Mouse (Mus musculus) lung, postnatal 4 days (tissue): ENCODE data around the gene Opalin.

Experiments
- DNase-seq, 2 experiments: peaks; one replicate each; pipeline ENCODE4 v3.0.0; 2021

The Opalin gene

DNA sequence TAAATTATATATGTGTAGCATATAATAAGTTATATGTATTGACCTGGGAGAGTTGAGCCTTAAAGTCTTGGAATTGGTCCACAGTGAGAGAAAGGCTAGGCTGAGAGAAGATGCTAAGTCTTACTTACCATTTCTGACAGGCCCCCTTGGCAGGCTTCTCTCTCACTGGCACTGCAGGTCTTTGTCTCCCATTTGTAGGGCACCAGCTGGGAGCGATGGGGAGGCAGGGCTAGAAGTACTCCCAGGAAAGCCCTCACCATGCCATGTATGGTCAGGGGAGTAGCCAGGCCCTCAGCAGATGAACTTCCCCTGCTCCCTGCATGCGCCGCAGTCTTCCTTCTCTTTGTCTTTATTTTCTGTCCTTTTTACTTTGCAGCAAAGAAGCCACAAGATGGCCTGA is at the start of gene Opalin:
Gene Opalin (minus strand): TSS at position 208 of the 400 bp plus-strand sequence.
- no peak for DNase-seq

DNA sequence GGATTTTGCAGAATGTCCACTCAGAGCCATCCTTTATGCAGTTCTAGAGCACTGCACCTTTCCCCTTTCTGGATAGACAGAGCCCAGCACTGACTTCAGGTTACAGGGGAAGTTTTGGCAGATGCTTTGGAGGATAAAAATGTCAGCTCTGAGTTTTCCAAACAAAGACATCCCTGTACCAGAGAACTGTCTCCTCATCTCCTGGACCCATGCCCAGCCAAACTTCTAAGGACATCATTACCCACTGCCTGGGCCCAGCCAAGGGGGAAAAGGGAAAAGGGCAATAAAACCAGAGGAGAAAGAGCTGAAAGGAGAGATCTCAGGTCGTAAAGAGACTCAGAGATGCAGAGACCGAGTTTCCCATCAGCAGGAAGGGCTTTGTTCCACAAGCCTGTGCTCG is 46.1 kb upstream of the Opalin start:
- no peak for DNase-seq

DNA sequence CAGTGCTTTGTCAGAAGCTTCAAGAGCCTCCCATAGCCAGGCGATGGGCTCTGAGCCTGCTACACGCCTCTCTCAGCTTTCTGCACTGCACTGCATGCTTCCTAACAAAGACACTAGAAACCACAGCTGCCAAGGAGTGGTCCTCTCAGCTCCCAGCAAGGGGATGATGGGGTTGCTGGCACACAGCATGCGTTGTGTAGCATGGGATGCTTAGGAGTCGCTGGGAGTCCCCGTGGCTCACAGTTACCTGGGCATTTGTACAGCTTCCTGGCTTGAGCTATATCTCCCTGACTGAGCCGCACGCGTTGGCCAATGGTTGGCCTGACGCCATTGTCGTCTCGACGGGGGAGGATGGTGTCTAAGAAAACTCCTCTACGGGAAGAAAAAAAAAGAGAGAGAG is 43.0 kb upstream of the Opalin start:
- no peak for DNase-seq

DNA sequence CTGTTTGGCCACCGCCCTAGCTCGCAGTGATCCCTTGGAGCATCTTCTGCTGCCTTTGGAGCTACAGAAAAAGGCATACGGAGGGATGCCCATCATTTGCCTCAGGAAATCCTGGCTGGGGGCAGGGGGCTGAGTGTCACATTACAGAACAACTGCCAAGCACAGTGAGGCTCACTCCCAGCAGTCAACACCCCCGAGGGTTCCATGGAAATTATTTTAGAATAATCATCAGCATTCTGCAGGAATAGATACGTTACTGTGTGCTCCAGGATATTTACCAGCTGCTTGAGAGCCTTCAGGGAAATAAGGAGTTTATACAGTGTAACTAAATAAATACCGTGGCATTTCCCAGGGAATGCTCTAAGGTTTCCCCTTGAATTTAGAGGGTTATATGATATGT is 41.4 kb upstream of the Opalin start:
- peak in 1 of 2 experiments; percentile 39 for DNase-seq

DNA sequence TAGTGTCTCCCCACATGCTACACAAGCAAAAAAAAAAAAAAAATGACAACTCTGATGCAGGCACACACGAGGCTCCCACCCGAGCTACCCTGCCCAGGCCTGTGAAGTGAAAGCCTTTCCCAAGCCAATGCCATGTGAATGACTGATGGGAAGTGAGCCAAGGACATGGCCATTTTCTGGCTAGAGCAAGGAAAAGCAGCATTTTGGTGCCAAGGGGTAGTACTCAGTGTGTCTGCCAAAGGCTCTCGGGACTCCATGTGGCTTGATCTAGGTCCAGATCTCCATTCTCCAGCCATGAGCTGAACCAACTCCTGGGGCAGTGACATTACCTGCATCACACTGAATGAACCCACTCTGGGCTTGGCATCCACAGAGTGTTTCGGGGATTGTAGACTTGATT is 40.4 kb upstream of the Opalin start:
- DNase-seq, result no peak

DNA sequence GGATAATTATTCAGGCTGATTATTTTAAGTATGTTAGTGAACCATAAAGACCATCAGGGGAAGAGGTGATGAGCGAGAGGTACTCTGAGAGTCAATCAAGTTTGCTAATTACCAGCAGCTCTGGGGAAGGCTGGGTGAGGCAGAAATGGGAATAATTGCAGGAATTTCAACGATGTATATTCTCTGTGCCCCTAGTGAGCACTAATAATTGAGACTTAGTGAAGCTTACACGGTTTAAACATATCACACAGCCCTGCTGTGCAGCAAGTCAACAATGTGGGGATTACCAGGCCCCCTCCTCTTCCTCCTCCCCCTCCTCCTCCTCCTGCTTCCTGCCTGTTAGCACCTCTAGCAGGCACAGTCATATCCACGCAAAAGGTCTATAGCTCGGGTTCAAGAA is 37.7 kb upstream of the Opalin start:
- DNase-seq, result no peak

DNA sequence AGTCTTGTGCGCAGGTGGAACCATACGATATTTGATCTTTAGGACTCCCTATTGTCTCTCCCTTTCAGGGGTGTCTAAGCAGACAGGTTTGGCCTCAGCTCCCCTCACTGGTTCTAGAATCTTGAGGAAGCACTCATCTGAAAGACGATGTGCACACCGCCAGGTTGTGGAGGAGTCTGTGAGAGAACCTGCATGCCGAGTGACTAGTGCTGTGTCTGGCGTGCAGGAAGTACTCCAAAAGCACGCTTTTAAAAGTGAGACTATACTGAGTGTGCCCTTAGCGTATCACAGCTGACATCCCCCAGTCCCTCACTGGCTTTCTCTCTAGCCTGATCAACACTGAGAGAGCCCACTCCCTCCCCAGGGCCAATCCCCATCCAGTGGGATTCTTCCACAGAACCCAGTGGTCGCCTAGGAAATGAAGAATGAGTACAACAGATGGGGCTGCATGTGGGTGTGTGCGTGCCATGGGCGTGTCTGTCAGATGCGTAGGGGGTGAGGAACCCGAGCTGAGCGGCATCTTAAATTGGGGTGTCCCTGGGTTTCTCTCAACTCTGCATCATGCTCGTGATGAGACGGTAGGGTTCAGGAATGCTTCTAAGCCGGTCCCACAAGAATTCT is 37.1 kb upstream of the Opalin start:
- DNase-seq, result no peak

DNA sequence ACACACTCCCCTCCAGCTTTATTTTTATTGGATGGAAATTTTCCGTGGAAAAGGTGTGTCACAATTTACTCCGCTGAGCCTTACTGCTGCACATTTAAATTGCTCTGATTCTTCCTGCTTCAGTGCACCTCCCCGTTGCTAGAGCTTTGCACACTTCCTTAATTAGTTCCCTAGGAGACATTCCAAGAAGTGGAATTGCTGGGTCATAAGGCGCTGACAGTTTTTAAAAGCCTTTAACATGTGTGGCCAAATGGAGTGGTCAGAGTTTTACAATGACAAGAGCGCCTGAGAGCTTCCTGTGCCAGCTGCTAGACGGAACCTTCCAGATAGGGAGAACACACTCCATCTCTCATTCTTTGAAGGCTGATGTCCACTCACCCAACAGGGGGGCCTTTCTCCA is 35.7 kb upstream of the Opalin start:
- DNase-seq, result no peak

DNA sequence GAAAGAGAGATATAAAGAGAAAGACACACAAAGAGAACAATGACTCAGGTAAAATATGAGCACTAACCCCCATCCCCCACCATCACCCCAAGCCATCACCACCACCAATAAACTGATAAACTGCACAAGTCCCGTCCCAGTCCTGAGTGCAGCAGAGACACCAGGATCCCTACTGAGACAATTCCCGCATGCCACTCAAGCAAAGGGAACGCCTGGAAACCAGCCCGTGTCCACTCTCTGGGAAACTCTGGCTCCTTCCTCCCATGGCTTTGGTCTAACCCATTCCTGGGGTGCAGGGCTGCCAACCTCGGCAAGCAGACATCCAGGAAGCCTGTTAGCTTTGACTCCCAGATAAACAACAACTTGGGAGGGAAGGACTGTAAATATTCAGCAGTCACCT is 33.1 kb upstream of the Opalin start:
- DNase-seq, result no peak

DNA sequence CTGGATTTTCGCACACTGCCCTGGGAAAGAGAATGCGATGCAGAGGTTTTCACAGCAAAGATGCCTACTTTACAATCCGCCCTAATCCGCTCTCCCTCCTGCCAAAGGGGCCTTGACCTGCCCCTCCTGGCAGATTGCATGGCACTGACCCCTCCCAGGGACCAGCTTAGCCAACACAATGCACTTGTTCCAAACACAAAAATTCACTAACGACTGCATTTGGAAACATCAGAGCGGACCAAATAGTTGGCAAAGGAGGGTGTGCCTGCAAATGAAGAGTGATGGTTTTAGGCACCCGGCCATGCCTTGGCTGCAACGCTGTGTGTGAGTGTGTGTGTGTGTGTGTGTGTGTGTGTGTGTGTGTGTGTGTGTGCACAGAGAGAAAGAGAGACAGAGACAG is 32.6 kb upstream of the Opalin start:
- peak in 1 of 2 experiments; percentile 47 for DNase-seq

DNA sequence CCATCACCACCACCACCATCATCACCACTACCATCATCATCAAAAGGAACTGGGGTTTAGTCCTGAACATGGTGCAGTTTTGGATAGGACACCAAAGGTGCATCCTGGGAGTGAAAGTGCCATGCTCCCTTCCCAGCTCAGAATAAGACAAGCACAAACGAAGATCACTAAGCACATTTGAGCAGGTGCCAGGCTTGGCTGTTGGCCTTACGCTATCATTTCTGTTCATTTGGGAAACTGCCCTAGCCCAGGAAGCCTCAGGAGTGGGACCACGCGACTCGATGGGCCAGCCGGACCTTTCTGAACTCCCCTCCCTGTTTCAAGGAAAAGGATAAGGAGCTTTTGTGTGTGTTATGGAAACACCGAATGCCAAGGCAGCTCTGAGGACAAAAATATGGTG is 31.8 kb upstream of the Opalin start:
- DNase-seq, result no peak

DNA sequence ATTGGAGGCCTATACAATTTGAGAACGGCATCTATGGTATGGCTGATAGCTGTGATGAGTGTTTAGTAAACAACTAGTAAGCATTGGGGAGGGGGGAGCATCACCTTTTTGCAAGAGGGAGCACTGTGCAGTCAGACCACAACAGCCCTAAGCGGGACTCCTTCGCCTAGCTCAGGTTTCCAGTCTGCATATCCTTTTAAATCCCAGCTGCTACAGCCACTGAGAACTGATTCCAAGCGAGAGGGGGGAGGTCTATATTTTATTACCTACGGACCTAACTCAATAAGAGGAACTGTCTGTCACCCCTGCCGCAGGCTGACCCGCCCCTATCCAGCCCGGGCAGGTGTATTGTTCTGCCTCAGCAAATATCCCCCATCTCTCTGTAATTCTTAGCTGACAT is 30.6 kb upstream of the Opalin start:
- no peak for DNase-seq

DNA sequence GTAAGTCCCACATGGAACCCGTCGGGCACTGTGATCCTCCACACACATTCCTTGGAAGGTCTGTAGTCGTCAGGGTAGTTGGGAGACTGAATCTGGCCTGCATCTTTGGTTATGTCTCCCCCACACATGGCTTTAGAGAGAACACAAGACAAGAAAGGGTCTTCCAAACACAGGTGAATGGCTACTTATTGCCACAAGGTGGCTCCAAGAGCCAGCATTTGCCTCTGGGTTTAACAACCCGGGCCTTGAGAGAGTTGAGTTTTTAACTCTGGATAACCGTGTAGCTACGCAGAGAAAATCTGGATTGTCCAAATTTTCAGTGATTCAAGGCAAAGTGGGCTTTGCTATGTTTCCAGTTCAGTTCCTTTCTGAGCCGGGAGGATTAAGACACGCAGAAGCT is 28.0 kb upstream of the Opalin start:
- DNase-seq, result no peak

DNA sequence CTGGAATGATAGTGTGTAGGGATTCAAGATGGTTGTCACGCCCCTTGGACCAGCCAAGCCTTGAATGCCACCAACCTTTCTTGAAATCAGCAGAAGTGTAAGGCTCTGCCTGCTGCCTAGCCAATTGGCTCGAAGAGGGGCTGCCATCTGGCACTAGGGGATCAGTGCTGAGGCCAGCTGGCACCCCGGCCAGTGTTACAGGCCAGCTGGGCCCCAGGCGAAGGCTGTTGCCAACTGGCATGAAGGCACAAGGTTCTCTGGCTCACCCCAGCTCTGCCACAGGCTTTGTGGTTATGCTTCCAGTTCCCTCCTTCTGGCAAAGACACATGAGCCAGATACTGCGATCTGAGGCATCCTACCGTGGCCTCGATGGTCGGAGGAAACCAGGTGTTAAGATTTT is 24.5 kb upstream of the Opalin start:
- no peak for DNase-seq

DNA sequence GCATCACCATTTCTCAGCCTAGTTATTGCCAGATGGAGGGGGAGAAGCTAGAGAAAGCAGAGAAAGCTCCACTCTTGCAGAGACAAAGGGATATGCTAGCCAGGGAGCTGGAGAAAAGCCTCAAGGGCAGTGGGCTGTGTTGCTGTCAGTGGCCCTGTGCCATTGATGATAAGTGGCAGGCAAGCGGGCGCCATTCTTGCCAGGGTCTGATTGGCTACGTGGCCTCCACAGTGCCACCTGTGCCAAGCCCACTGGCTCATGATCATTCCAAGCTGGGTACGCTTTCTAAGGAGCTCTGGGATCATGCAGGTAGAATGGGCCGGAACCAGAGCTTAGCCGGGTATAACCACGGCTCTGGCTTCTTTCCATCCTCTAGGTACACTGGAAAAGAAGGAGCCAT is 23.9 kb upstream of the Opalin start:
- DNase-seq, result no peak

DNA sequence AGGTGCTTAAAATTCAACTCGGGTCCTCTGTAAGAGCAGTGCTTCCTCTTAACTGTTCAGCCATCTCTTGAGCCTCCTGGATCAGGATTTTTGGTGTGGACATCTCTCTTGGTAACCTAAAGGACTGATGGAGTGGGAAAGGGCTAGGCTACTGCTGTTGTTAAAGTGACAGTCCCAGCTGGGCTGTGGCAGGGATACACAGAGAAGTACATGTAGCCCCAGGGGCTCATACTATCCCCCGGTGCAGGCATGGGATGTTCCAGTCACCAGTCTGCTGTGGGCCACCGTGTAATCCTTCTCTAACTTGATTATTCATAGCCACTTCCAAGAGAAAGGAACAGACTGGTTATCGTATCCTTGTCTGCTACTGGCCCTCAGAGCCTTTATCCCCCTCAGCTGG is 20.1 kb upstream of the Opalin start:
- no peak for DNase-seq

DNA sequence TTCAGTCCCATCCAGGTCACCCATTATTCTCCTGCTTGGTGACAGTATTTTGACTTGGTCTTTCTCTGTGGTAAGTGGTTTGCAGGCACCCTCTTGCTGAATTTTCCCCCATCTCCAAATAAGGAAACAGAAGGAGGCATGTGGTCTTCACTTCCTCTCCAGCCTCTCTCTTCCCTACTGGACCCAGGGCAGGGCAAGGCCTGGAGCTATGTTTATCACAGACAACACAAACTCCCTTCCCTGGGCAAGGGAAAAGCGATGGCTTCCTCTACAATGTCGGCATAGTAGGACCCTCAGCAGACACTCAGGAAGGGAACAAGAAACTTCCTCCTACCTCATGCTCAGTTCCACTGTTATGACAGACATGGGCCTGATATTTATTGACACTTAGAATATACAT is 15.0 kb upstream of the Opalin start:
- no peak for DNase-seq

DNA sequence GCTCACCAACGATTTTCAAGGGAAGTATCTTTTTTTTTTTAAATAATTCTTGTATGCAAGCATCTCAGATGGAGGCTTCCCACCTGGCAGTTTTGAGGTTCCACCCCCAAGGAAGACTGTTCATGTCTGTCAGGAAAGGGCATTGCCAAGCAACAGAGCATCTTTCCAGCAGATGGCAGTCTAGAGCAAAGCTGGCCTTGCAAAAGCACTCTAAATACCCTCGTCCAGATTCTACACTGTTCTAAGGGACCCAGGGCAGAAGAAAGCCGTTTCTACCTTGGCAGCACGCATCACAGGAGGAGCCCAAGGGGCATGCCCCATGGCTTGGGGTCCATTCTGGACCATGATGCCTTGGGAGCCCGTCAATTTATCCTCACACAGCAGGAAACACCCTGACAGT is 12.9 kb upstream of the Opalin start:
- DNase-seq, result peak in 1 of 2 experiments; percentile 59

DNA sequence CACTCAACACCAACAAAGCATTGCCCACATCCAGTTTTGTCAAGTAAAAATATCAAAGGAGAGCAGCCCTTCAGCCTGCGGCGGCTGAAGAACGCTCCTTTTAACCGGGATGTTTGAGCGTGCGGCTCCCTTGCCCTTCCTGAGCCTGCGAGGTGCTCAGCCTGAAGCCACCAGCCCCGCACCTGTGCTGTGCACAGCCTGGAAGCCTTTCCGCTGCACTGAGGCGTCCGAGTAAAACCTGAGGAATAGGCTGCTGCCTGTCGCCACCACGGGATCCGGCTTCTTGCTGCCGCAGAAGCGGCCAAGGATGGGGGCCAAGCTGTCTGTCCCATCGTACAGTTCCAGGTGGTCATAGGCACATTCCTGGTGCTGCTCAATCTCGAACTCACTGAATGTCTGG is 11.6 kb upstream of the Opalin start:
- no peak for DNase-seq

DNA sequence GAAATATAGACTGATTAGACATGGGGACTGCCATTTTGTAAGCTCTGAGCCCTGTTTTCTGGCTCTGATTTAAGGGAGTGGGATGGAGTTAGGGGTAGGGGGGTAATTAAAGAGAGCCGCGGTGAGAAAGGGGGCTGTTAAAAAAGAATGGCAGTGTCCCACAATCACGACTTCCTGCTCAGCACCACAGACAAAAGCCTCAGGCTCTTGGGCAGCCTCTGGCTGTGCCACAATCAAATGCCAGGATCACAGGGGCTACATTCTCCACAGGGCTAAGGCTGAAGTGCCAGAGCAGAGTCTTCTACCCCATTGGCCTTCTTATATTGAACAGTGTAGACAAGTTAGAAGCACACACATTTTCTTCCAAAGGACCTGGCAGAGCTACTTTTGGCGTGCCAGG is 11.0 kb upstream of the Opalin start:
- no peak for DNase-seq

DNA sequence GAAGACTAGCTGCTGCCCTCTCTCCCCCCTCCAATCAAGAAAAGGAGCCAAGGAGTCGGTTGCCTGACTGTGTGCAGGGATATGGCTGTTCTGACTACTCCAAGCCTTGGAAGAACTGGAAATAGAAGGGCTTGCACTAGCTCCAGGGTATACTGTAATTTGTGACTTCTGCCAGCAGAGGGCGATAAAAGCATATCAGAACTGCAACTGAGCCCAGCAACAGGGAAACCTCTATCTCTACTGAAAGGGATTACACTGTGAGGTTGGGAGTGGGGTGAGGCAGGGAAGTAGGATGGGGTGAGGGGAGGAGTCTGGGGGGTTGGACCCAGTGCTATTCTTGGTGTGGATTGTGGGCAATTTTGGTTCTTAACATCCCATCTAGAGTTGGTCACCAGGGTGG is 9.8 kb upstream of the Opalin start:
- DNase-seq, result peak in 1 of 2 experiments; percentile 78

DNA sequence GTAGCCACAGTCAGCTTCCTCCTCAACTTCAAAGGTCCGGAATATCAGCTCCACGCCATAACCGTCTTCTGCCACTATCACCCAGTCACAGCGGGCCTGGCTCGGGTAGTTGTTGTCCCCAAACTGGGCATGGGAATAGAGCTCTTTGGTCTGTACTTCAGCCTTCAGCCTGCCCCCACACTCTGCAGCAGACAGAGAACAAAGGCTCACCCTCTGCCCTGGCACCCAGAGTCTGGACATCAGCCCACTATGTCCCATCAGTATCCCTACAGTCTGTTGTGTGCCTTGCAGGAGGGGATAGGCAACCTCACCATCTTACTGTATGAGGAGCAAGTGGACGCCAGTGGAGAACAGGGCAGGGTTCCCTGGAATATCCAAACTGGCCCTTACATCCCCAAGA is 9.4 kb upstream of the Opalin start:
- no peak for DNase-seq

DNA sequence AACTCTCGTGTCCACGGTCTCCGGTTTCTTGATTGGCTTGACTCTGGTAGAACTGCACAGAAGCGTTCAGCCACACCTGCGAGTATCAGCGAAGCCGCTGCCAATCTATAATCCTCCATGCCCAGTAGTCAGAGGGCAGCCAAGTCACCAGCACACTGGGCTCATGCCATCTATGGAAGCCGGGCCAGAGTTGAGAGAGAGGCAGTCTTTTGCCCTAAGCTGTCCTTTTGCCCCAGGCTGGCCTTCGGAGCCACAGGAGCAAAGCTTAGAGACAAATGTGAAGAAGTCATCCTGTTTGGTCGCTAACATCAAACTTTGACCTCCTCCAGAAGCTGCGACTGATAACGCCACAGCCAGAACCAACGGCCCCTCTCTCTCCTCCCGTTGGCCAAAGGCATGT is 6.7 kb upstream of the Opalin start:
- DNase-seq, result no peak

DNA sequence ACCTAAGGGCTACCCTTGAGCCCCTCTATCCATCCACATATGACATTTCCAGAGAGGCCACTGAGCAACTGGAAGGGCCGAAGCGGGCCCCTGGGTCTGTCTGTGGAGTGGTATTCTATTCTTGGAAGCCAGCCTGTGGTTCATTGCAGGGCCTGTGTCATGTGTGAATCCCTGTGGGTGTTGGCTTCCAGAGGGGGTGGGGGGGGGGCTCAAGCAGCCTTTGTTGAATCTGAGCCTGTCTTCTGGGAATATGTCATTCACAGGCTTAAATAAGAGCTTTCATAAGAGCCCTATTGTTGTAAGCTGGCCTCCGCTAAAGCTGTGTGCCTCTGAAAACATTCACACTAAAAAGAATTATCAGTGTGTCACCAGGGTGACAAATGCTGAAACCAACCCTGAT is 4.7 kb upstream of the Opalin start:
- no peak for DNase-seq

DNA sequence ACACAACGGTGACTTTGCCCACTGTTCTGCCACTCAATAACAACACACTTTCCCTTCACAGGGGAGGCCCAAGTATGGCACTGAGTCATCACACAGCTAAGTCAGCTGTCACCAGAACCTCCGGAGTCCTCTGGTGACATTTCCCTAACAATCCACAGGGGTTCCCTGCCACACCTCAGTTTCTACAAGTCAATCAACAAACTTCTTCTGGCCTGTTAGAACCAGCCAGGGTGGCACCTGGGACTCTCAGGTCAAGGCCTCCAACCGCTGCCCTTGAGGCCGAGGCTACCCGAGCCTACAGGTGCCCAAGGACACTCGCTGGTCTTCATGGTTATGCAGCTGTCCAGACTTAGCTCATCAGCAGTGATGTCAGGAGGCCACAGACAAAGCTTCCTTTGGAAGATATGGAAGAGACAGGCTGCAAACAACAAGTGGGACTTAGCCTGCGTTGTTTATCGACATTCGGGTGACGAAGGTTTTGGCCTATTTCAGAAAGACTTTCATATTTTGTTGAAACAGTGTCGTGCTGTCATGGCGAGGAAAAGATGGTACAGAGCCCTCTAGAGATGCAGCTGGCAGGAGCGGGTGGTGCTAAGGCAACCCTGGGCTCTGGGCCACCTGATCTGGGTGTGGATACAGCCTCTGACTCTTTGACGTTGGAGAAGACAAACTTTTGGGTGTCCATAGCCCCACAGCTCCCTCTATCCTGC is 3.0 kb downstream of the Opalin start:
- no peak for DNase-seq
